Mouse (Mus musculus) heart, adult 2 months (tissue): ENCODE measurements around the gene Dhx40. TPM values are rescaled to one million over a fixed set of nuclear protein-coding genes. Genes with fewer than 3 reads are reported as not detected.
A peak's percentile ranks its signal among the peaks of the same experiment; 100 is the strongest.

Source experiments
- DNase-seq, 2 experiments: peaks; one replicate each; pipeline ENCODE4 v3.0.0; 2021
- H3K27ac ChIP-seq: fragments of 200-600 bp; 2 replicates; pipeline ENCODE4 v1.8.1; 2022
- H3K27me3 ChIP-seq: fragments of 200-500 bp; 2 replicates; pipeline ENCODE4 v1.6.1; 2012; ENCODE audit warnings: mild to moderate bottlenecking, low read length, inconsistent platforms, mixed read lengths; ENCODE audit not compliant: control insufficient read depth, insufficient read depth
- H3K36me3 ChIP-seq: fragments of 200-500 bp; 2 replicates; pipeline ENCODE4 v1.6.1; 2012; ENCODE audit warnings: low read length, inconsistent platforms; ENCODE audit not compliant: control insufficient read depth, insufficient read depth
- H3K4me1 ChIP-seq: fragments of 200-500 bp; 2 replicates; pipeline ENCODE4 v1.6.1; 2011; ENCODE audit warnings: low read length; ENCODE audit not compliant: control insufficient read depth, insufficient read depth
- H3K4me3 ChIP-seq: fragments of 200-600 bp; 2 replicates; pipeline ENCODE4 v1.8.1; 2022
- H3K79me2 ChIP-seq: fragments of 200-500 bp; replicated peaks from 2 replicates; pipeline ENCODE4 v1.6.1; 2012; ENCODE audit warnings: mild to moderate bottlenecking, inconsistent platforms, low read length, moderate library complexity, mixed read lengths; ENCODE audit not compliant: control insufficient read depth, insufficient read depth
- H3K9ac ChIP-seq: fragments of 200-500 bp; 2 replicates; pipeline ENCODE4 v1.6.1; 2012; ENCODE audit warnings: low read depth, mild to moderate bottlenecking, control low read depth, inconsistent platforms, low read length, mixed read lengths
- CTCF ChIP-seq: fragments of 200-600 bp; IDR thresholded peaks from 2 replicates; pipeline ENCODE4 v1.8.1; 2022; ENCODE audit warnings: antibody characterized with exemption, mild to moderate bottlenecking, moderate library complexity
- EP300 ChIP-seq: fragments of 200-500 bp; IDR thresholded peaks from 2 replicates; pipeline ENCODE4 v1.6.1; 2011; ENCODE audit warnings: low read depth, low read length, control low read depth; ENCODE audit not compliant: insufficient read depth
- POLR2A ChIP-seq: fragments of 200-500 bp; IDR thresholded peaks from 2 replicates; pipeline ENCODE4 v1.6.1; 2011; ENCODE audit warnings: mild to moderate bottlenecking, low read depth, low read length, control low read depth; ENCODE audit not compliant: insufficient read depth
- WGBS: fragments of 180-500 bp; shearing (Covaris S2); methylation state at CpG from one replicate; pipeline ENCODE4 v1.1.7; 2018; 5-methylcytosine and 5-hydroxymethylcytosine counted together
- intact Hi-C: fragments of 180-260 bp; cut with DNase I; formaldehyde crosslinking; loops from one replicate; pipeline ENCODE4 v1.15.1; 2025
- polyA plus RNA-seq: library from polyadenylated mRNA; depleted of rRNA; stranded (reverse); fragments of >200 nt; gene quantifications from 2 replicates; pipeline ENCODE4 v1.2.3, GENCODE M21; 2012
- total RNA-seq, 2 experiments: library from RNA; stranded (reverse); gene quantifications; 2 replicates each; pipeline ENCODE4 v1.2.3; 2021

Dhx40 gene
- total and polyA plus RNA-seq, 3 experiments: 3.6 to 18.1 (median 13.8) TPM

- TF ChIP-seq CTCF (no peak), POLR2A (no peak), EP300 (no peak)
- Histone ChIP-seq H3K79me2 (peaks cover 5% of the 10 kb centered on the region), H3K27ac (peak overlapping the region; percentile 98), H3K36me3 (peaks cover 17% of the 10 kb centered on the region), H3K27me3 (no peaks in the 10 kb centered on the region), H3K4me3 (no peak overlapping the region), H3K9ac (no peak overlapping the region), H3K4me1 (peaks cover 1% of the 10 kb centered on the region; the same call in 1 of the 2 replicates)
- no peak for DNase-seq
- intact Hi-C loops: loop anchor here (5.0 kb wide), 2 partner anchors 77 to 78 kb away; partner anchors contain the start of genes Ptrh2 and Vmp1
- WGBS: 85% methylated on average over 1 of the region's 1 CpGs
Measured at GRCm38 (mm10) chr11:86759226-86759625, 48.3 kb downstream of the Dhx40 start.

DNA sequence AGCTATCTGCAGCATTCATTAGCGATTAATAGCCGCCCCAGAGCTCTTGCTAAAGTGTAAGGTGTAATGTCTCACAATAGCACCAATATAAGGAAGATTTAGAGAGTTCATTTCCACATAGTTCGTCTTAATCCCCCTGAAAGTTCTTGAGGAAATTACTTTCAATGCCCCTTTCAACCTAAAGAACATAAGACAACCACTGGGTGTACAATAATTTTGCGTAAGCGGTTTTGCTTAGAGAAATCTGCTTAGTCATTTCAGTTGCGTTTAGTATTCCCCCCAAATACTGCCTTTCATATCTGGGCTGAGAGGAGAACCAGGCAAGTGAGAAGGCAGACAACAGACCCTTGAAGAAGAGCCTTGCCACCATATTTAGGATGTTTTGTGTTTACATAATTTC is 49.0 kb downstream of the Dhx40 start:
- peak overlapping the region; percentile 89 for H3K9ac ChIP-seq
- H3K4me1 ChIP-seq: peaks cover 5% of the 10 kb centered on the region
- H3K4me3 ChIP-seq: peak overlapping the region; percentile 93
- intact Hi-C loops: loop anchor here (5.0 kb wide), 2 partner anchors 76 to 79 kb away; partner anchors contain the start of genes Ptrh2 and Vmp1
- peaks cover 7% of the 10 kb centered on the region for H3K79me2 ChIP-seq
- H3K27ac ChIP-seq: peak overlapping the region; percentile 98
- H3K27me3 ChIP-seq: no peaks in the 10 kb centered on the region
- H3K36me3 ChIP-seq: peaks cover 22% of the 10 kb centered on the region
- TF ChIP-seq POLR2A (no peak), CTCF (no peak), EP300 (no peak)
- WGBS: 28% methylated on average over 6 of the region's 6 CpGs
- DNase-seq: no peak

- Histone ChIP-seq H3K79me2 (peaks cover 7% of the 10 kb centered on the region), H3K27me3 (no peaks in the 10 kb centered on the region), H3K4me3 (peak within 1 kb of the TSS; percentile 93), H3K9ac (peak within 1 kb of the TSS; percentile 90), H3K36me3 (peaks cover 27% of the 10 kb centered on the region), H3K27ac (peak within 1 kb of the TSS; percentile 98), H3K4me1 (peaks cover 6% of the 10 kb centered on the region)
- peak; percentile 94 for TF ChIP-seq POLR2A
- TF ChIP-seq CTCF: peak; percentile 67
- TF ChIP-seq EP300: peak; percentile 100
- intact Hi-C loops: loop anchor here (2.0 to 5.0 kb wide), 5 partner anchors 27 to 237 kb away; partner anchors contain the start of genes Dhx40, Ptrh2 and Vmp1
- under 1% methylated on average over 73 of the region's 73 CpGs for WGBS
- DNase-seq: peak; percentile 97
Measured at GRCm38 (mm10) chr11:86757480-86758371, 49.8 kb downstream of the Dhx40 start, which contains the start of gene Cltc. Gene Cltc, minus strand, starts transcription at chr11:86757565.

DNA sequence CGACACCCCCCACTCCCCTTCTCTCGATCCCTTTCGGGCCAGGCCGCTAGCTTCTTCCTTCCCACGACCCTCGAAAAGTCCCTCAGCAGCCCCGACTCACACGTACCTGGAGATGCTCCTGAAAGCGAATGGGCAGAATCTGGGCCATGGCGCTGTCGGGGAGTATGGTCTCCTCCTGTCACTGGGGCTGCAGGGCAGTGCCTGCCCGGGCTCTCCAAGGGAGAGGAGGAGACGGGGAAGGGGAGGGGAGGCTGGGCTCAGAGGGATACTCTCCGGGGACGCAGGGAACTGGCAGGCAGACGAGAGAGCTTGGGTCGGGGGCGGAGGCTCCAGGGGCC is 50.4 kb downstream of the Dhx40 start:
- peak overlapping the region; percentile 98 for H3K27ac ChIP-seq
- TF ChIP-seq CTCF: no peak
- TF ChIP-seq EP300: no peak
- TF ChIP-seq POLR2A: no peak
- intact Hi-C loops: loop anchor here (2.0 to 5.0 kb wide), 5 partner anchors 26 to 238 kb away; partner anchors contain the start of genes Dhx40, Ptrh2 and Vmp1
- DNase-seq: no peak
- peaks cover 8% of the 10 kb centered on the region for H3K4me1 ChIP-seq
- peak overlapping the region; percentile 93 for H3K4me3 ChIP-seq
- H3K36me3 ChIP-seq: peaks cover 32% of the 10 kb centered on the region
- no peaks in the 10 kb centered on the region for H3K27me3 ChIP-seq
- peak overlapping the region; percentile 90 for H3K9ac ChIP-seq
- peaks cover 7% of the 10 kb centered on the region for H3K79me2 ChIP-seq
- under 1% methylated on average over 18 of the region's 18 CpGs for WGBS

- Histone ChIP-seq H3K36me3 (peaks cover 32% of the 10 kb centered on the region), H3K4me1 (peaks cover 10% of the 10 kb centered on the region), H3K27me3 (no peaks in the 10 kb centered on the region), H3K79me2 (peaks cover 7% of the 10 kb centered on the region), H3K27ac (peak overlapping the region; percentile 98), H3K4me3 (peak overlapping the region; percentile 93), H3K9ac (peak overlapping the region; percentile 90)
- peak; percentile 60 to 61 for DNase-seq
- intact Hi-C loops: loop anchor here (2.0 to 5.0 kb wide), 5 partner anchors 26 to 238 kb away; partner anchors contain the start of genes Dhx40, Ptrh2 and Vmp1
- under 1% methylated on average over 31 of the region's 31 CpGs for WGBS
- TF ChIP-seq POLR2A (no peak; the same call in 1 of the 2 replicates), CTCF (no peak), EP300 (no peak)
Measured at GRCm38 (mm10) chr11:86756156-86757141, 51.1 kb downstream of the Dhx40 start.
